Mouse (Mus musculus): ENCODE measurements around the gene Sidt2.

The Sidt2 gene

GRCm38 (mm10) chr9:45911673-45912072, 43.4 kb downstream of the Sidt2 start:
- DNase-seq (ENCODE audit: low spot score in 2 of 2), result no peak

- no peak for DNase-seq (ENCODE audit: low spot score in 2 of 2)
These were observed 44.1 kb downstream of the Sidt2 start for GRCm38 (mm10) chr9:45910995-45911394.

- DNase-seq (ENCODE audit: low spot score in 2 of 2), result peak in 1 of 2 experiments; percentile 21
These were observed 48.0 kb downstream of the Sidt2 start for GRCm38 (mm10) chr9:45907078-45907428.

- peak; percentile 86 to 90 for DNase-seq (ENCODE audit: low spot score in 2 of 2)
These were observed 48.5 kb downstream of the Sidt2 start, which contains the start of the genes Pcsk7 and Rnf214 for GRCm38 (mm10) chr9:45906355-45907077. Gene Pcsk7 (plus strand): TSS chr9:45906497. Gene Rnf214 (minus strand): TSS chr9:45906911.

GRCm38 (mm10) chr9:45905811-45906237, 49.2 kb downstream of the Sidt2 start:
- peak in 1 of 2 experiments; percentile 29 for DNase-seq (ENCODE audit: low spot score in 2 of 2)

- DNase-seq (ENCODE audit: low spot score in 2 of 2), result no peak
These were observed 49.9 kb downstream of the Sidt2 start for GRCm38 (mm10) chr9:45905196-45905595.

GRCm38 (mm10) chr9:45893681-45894080, 61.4 kb downstream of the Sidt2 start:
- no peak for DNase-seq (ENCODE audit: low spot score in 2 of 2)
